In the genomic region with DNA sequence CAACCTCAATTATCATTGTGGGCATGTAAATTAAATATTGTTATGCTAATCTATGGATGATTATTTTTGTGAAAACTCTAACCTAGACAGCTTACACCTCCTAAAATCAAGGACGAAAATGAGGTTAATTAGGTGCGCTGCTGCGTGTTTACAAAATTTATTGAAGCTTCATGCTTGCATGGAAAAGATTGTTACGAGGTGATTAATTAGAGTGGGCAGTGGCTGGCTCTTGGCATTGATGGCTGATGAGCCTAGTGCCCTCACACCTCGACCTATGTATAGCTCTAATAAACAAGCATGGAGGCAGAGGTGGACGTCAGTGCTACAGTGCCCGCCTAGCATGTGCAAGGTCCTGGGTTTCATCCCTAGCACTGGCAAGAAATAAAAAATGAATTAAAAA, we compare ENCODE assay signal across 22 mouse cellular contexts. TPM values are rescaled to one million over a fixed set of nuclear protein-coding genes. Genes with fewer than 3 reads are reported as not detected.
A peak's percentile ranks its signal among the peaks of the same experiment; 100 is the strongest.
DNase-seq lines count a peak whose midpoint lies in the region; ATAC-seq and TF ChIP-seq lines count a peak whose summit lies in the region.
"Had no signal": no experiment of that assay in that cellular context is flagged by ENCODE, and none has a peak within 500 bp of the region (broad histone marks: within the 10 kb centered on the region; RNA-seq: fewer than 3 reads in every experiment).

No protein-coding gene starts in this region.

- H3K27me3 ChIP-seq in intestine, embryonic 14.5 days (replicated peaks; ENCODE audit: control insufficient read depth, insufficient read depth, low read length), result no peaks in the 10 kb centered on the region
- no peaks in the 10 kb centered on the region for H3K27me3 ChIP-seq in intestine, embryonic 16.5 days (replicated peaks; ENCODE audit: control insufficient read depth, insufficient read depth, low read length)
- H3K27me3 ChIP-seq in embryonic facial prominence, embryonic 10.5 days (replicated peaks; ENCODE audit: low read depth, poor library complexity, severe bottlenecking), result no peaks in the 10 kb centered on the region
- H3K27me3 ChIP-seq: embryonic facial prominence, embryonic 13.5 days; embryonic facial prominence, embryonic 15.5 days; Patski had no signal

- ATAC-seq in intestine, embryonic 14.5 days (replicated peaks; ENCODE audit: low FRiP score, low TSS enrichment, low read depth), result no peak
- ATAC-seq in intestine, embryonic 16.5 days, result no peak
- ATAC-seq: activated CD4-positive, CD25-positive, alpha-beta regulatory T cell, adult 4 months; forebrain, embryonic 14.5 days; forebrain, embryonic 16.5 days; Patski had no signal

- no peaks in the 10 kb centered on the region for H3K4me1 ChIP-seq in intestine, embryonic 14.5 days (replicated peaks; ENCODE audit: control insufficient read depth, insufficient read depth, low read length)
- no peaks in the 10 kb centered on the region for H3K4me1 ChIP-seq in intestine, embryonic 16.5 days (ENCODE audit: control insufficient read depth, insufficient read depth, low read length)
- H3K4me1 ChIP-seq in embryonic facial prominence, embryonic 10.5 days, result no peaks in the 10 kb centered on the region
- H3K4me1 ChIP-seq: embryonic facial prominence, embryonic 13.5 days; embryonic facial prominence, embryonic 15.5 days had no signal

- WGBS in intestine, embryonic 14.5 days, result 83% methylated on average over 7 of the region's 7 CpGs
- WGBS in intestine, embryonic 16.5 days, result 82% methylated on average over 7 of the region's 7 CpGs
- WGBS in embryonic facial prominence, embryonic 10.5 days, result 89% methylated on average over 7 of the region's 7 CpGs

- no peak overlapping the region for H3K9ac ChIP-seq in intestine, embryonic 14.5 days (ENCODE audit: low read length)
- no peak overlapping the region for H3K9ac ChIP-seq in intestine, embryonic 16.5 days (ENCODE audit: low read depth, low read length)
- H3K9ac ChIP-seq: embryonic facial prominence, embryonic 13.5 days; embryonic facial prominence, embryonic 15.5 days had no signal

- no peak overlapping the region for H3K4me3 ChIP-seq in intestine, embryonic 14.5 days (ENCODE audit: low read depth, low read length)
- H3K4me3 ChIP-seq in intestine, embryonic 16.5 days (ENCODE audit: low read length), result no peak overlapping the region
- H3K4me3 ChIP-seq in embryonic facial prominence, embryonic 10.5 days, result no peak overlapping the region
- H3K4me3 ChIP-seq: embryonic facial prominence, embryonic 13.5 days; embryonic facial prominence, embryonic 15.5 days; erythroblast, embryonic 14.5 days; forebrain, embryonic 10.5 days had no signal

- no peak overlapping the region for H3K4me2 ChIP-seq in intestine, embryonic 14.5 days (ENCODE audit: low read length)
- no peak overlapping the region for H3K4me2 ChIP-seq in intestine, embryonic 16.5 days (ENCODE audit: low read depth, low read length)
- H3K4me2 ChIP-seq: embryonic facial prominence, embryonic 13.5 days; embryonic facial prominence, embryonic 15.5 days had no signal

- no peak for TF ChIP-seq POLR2A in brain, embryonic 14.5 days (IDR thresholded peaks at IDR 0.05; ENCODE audit: borderline replicate concordance, extremely low read depth, insufficient read depth, insufficient read length, poor library complexity, severe bottlenecking)

- no peak for TF ChIP-seq CTCF in brain, embryonic 14.5 days (IDR thresholded peaks at IDR 0.05; ENCODE audit: borderline replicate concordance, extremely low read depth, insufficient read depth, insufficient read length)

- H3K9me3 ChIP-seq in intestine, embryonic 14.5 days (ENCODE audit: control insufficient read depth, low read length), result no peaks in the 10 kb centered on the region
- no peaks in the 10 kb centered on the region for H3K9me3 ChIP-seq in intestine, embryonic 16.5 days (ENCODE audit: control insufficient read depth, low read length)
- no peaks in the 10 kb centered on the region for H3K9me3 ChIP-seq in embryonic facial prominence, embryonic 10.5 days
- H3K9me3 ChIP-seq: embryonic facial prominence, embryonic 13.5 days; embryonic facial prominence, embryonic 15.5 days; forebrain, embryonic 10.5 days had no signal

- no peaks in the 10 kb centered on the region for H3K36me3 ChIP-seq in intestine, embryonic 14.5 days (ENCODE audit: control insufficient read depth, insufficient read depth, low read length)
- no peaks in the 10 kb centered on the region for H3K36me3 ChIP-seq in intestine, embryonic 16.5 days (ENCODE audit: control insufficient read depth, insufficient read depth, low read length)
- H3K36me3 ChIP-seq in embryonic facial prominence, embryonic 10.5 days (replicated peaks), result no peaks in the 10 kb centered on the region
- H3K36me3 ChIP-seq: embryonic facial prominence, embryonic 13.5 days; embryonic facial prominence, embryonic 15.5 days; forebrain, embryonic 10.5 days had no signal

- DNase-seq in intestine, embryonic 14.5 days (ENCODE audit: low spot score), result peak; percentile 13
- DNase-seq in brain, embryonic 14.5 days (ENCODE audit: low read depth), result peak; percentile 5
- DNase-seq in retina, postnatal 1 day, result peak; percentile 68
- DNase-seq in embryonic facial prominence, embryonic 10.5 days (ENCODE audit: low spot score), result no peak
- DNase-seq in layer of hippocampus, adult 9-11 months, result no peak
- DNase-seq: adrenal gland, adult 2 months; adrenal gland, postnatal 10 days; adrenal gland, postnatal 25 days; cerebellum, adult 11-12 months; cerebellum, adult 2 months; cerebellum, adult 9-10 months; cerebellum, postnatal 10 days; cerebellum, postnatal 25 days had no signal

- no peak overlapping the region for H3K27ac ChIP-seq in intestine, embryonic 14.5 days (ENCODE audit: low read depth)
- H3K27ac ChIP-seq in intestine, embryonic 16.5 days (ENCODE audit: low read length), result no peak overlapping the region
- H3K27ac ChIP-seq in embryonic facial prominence, embryonic 10.5 days (replicated peaks), result no peak overlapping the region
- H3K27ac ChIP-seq: embryonic facial prominence, embryonic 13.5 days; embryonic facial prominence, embryonic 15.5 days; forebrain, embryonic 10.5 days had no signal

RNA-seq across cellular contexts. Expression of gene Sp4, which starts 51.6 kb away (rescaled TPM):
- 7.8 and 9.8 TPM in 2 replicates for polyA plus RNA-seq in intestine, embryonic 14.5 days (2014; fragmentation: Nextera tagmentation; extraction: Ambion mirVana)
- 3.9 and 4.3 TPM in 2 replicates for polyA plus RNA-seq in intestine, embryonic 16.5 days (2015; fragmentation: Nextera tagmentation; extraction: Ambion mirVana)
- polyA plus RNA-seq in brain, embryonic 14.5 days (2012; rRNA removed), result 19.3 and 25.3 TPM in 2 replicates
- polyA plus RNA-seq in embryonic facial prominence, embryonic 10.5 days (2016; fragmentation: Nextera tagmentation; extraction: Ambion mirVana), result 11.0 and 11.9 TPM in 2 replicates

Comparison
In these comparisons a context has a peak if more than half of its experiments do, and no peak if none do; other contexts are left out.
1. DNase-seq: peak in intestine, embryonic 14.5 days (single experiment), brain, embryonic 14.5 days (single experiment) and retina, postnatal 1 day (single experiment); none in embryonic facial prominence, embryonic 10.5 days (single experiment) and layer of hippocampus, adult 9-11 months (single experiment).